Mouse (Mus musculus): ENCODE data around the gene Tmem229b.

DNA sequence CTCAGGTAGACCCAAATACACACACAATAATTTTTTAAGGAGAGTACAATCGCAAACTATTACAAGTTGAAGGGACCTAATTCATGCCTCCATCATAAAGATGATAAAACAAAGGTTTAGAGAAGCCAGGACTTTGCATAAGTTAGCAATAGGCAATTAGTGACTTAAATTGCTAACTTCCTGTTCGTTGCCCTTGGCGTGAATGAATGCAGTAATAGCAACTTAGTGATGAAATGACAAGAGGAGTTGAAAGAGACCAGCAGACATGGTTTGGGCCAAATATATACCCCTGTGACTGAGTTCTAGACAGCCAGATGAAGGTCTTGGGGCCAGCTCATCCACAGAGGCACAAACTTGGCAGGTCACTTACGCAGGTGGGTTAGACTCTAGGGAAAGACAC lies 11.2 kb downstream of the Tmem229b start:
- TF ChIP-seq USF1 (IDR thresholded peaks at IDR 0.05; ENCODE audit: low read depth) (no peak), CEBPB (IDR thresholded peaks at IDR 0.05; ENCODE audit: insufficient read depth, poor library complexity, severe bottlenecking) (no peak), POLR2A (IDR thresholded peaks at IDR 0.05; ENCODE audit: insufficient read length, low read depth) (no peak), TCF12 (IDR thresholded peaks at IDR 0.05; ENCODE audit: insufficient read depth, poor library complexity, severe bottlenecking) (no peak), POLR2AphosphoS2 (IDR thresholded peaks at IDR 0.05; ENCODE audit: insufficient read length, low read depth) (no peak), E2F4 (IDR thresholded peaks at IDR 0.05; ENCODE audit: insufficient read depth) (no peak), TCF3 (IDR thresholded peaks at IDR 0.05; ENCODE audit: insufficient read length, low read depth) (no peak)
